Mouse (Mus musculus): ENCODE data around the gene Atp6v1a.

DNA sequence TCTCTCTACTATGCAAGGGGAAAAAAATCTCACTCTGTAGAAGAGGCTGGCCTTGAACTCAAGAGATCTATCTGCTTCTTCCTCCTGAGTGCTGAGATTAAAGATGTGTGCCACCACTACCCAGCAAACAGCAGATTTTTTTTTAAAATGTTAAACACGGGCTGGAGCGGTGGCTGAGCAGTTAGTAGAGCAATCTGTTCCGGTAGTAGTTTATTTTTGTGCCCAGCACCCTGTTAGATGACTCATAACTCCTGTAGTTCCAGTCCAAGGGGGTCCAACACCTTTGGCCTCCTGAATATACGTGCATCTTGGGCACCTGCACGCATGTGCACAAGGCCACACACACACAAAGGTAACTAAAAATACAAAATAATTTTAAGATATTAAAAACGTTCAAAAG lies 16.9 kb downstream of the Atp6v1a start:
- TF ChIP-seq CTCF (IDR thresholded peaks at IDR 0.05; ENCODE audit: extremely low read depth, insufficient read depth, insufficient read length, insufficient replicate concordance) (no peak), POLR2A (IDR thresholded peaks at IDR 0.05; ENCODE audit: low read depth, low read length) (no peak)

Measured in spleen, adult 2 months (tissue).